8 mouse cellular contexts compared by ENCODE assay signal in the genomic region with DNA sequence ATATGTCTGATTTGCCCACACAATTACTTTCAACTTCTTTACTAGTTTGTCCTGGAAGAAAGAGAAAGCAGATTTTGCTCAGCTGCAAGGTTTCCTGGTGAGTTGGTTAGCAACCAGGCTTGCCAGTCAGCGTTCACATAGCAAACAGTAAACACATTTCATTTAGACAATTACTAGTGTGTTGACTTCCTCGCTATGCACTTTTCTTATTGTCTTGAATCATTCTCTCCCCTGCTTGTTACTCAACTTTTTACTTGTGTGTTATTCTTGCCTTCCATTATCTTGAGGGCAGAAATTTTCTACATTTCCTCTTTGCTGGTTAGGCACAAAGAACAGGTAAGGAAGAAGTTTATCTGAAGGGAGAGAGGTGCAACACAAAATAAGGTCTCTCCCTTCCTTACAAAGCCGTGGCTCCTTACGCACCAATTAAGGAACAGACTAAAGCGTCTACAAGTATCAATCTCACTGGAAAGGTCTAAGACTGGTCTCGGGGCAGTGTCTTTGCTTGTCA. TPM values are rescaled to one million over a fixed set of nuclear protein-coding genes. Genes with fewer than 3 reads are reported as not detected.
A peak's percentile ranks its signal among the peaks of the same experiment; 100 is the strongest.
DNase-seq lines count a peak whose midpoint lies in the region; ATAC-seq and TF ChIP-seq lines count a peak whose summit lies in the region.

No protein-coding gene starts in this region.

- H3K4me3 ChIP-seq in kidney, embryonic 14.5 days (ENCODE audit: low read length): peak overlapping the region; percentile 74
- peak overlapping the region; percentile 81 for H3K4me3 ChIP-seq in forebrain, postnatal 0 days (ENCODE audit: low read depth, low read length)
- peak overlapping the region; percentile 79 to 88 for H3K4me3 ChIP-seq in liver, embryonic 14.5 days (ENCODE audit: insufficient read depth in 1 of 2, low read depth in 2 of 2, low read length in 2 of 2)

- TF ChIP-seq EP300 in liver, embryonic 14.5 days (IDR thresholded peaks at IDR 0.05; ENCODE audit: low read depth): no peak

- peak overlapping the region; percentile 55 for H3K4me2 ChIP-seq in kidney, embryonic 14.5 days (replicated peaks; ENCODE audit: low read depth, low read length)
- H3K4me2 ChIP-seq in forebrain, postnatal 0 days (ENCODE audit: low read depth): peak overlapping the region; percentile 81
- H3K4me2 ChIP-seq in liver, embryonic 14.5 days (ENCODE audit: low read depth): peak overlapping the region; percentile 98

- ATAC-seq in kidney, embryonic 14.5 days (ENCODE audit: low FRiP score, low TSS enrichment): no peak
- no peak for ATAC-seq in forebrain, postnatal 0 days
- no peak for ATAC-seq in liver, embryonic 14.5 days (ENCODE audit: insufficient read depth)
- no peak for ATAC-seq in megakaryocyte-erythroid progenitor cell, adult 5-6 weeks (replicated peaks; ENCODE audit: low FRiP score, low TSS enrichment, poor library complexity, severe bottlenecking)

- H3K9ac ChIP-seq in kidney, embryonic 14.5 days (ENCODE audit: low read depth, low read length): peak overlapping the region; percentile 73
- peak overlapping the region; percentile 72 for H3K9ac ChIP-seq in forebrain, postnatal 0 days
- peak overlapping the region; percentile 87 for H3K9ac ChIP-seq in liver, embryonic 14.5 days (replicated peaks)

- no peaks in the 10 kb centered on the region for H3K27me3 ChIP-seq in kidney, embryonic 14.5 days (ENCODE audit: control insufficient read depth, insufficient read depth, low read length)
- no peaks in the 10 kb centered on the region for H3K27me3 ChIP-seq in forebrain, postnatal 0 days (ENCODE audit: insufficient read depth, low read length)
- no peaks in the 10 kb centered on the region for H3K27me3 ChIP-seq in liver, embryonic 14.5 days (ENCODE audit: control insufficient read depth, insufficient read depth, low read length)

- no peak for DNase-seq in kidney, postnatal 36 days
- DNase-seq in MN1 (ENCODE audit: low spot score): peak; percentile 38
- no peak for DNase-seq in forebrain, postnatal 0 days
- peak in 1 of 3 experiments; percentile 22 for DNase-seq in liver, embryonic 14.5 days (ENCODE audit: low read depth in 3 of 3, low spot score in 3 of 3)
- DNase-seq in ovary, postnatal 36 days (ENCODE audit: low spot score): no peak
- DNase-seq in cerebellum, postnatal 10 days: no peak

- H3K27ac ChIP-seq in kidney, embryonic 14.5 days (ENCODE audit: low read depth, low read length): peak overlapping the region; percentile 91
- H3K27ac ChIP-seq in forebrain, postnatal 0 days (ENCODE audit: low read depth, low read length): peak overlapping the region; percentile 95
- peak overlapping the region; percentile 91 for H3K27ac ChIP-seq in liver, embryonic 14.5 days

- under 1% methylated on average over 6 of the region's 6 CpGs for WGBS in kidney, embryonic 14.5 days
- WGBS in forebrain, postnatal 0 days: 1% methylated on average over 6 of the region's 6 CpGs
- WGBS in liver, embryonic 14.5 days (ENCODE audit: insufficient replicate concordance): under 1% methylated on average over 6 of the region's 6 CpGs

- no peak for TF ChIP-seq CTCF in forebrain, postnatal 0 days (IDR thresholded peaks at IDR 0.05; ENCODE audit: low read depth)
- TF ChIP-seq CTCF in liver, embryonic 14.5 days (IDR thresholded peaks at IDR 0.05; ENCODE audit: low read depth): no peak

- H3K36me3 ChIP-seq in kidney, embryonic 14.5 days (ENCODE audit: control insufficient read depth, insufficient read depth, low read length): no peaks in the 10 kb centered on the region
- no peaks in the 10 kb centered on the region for H3K36me3 ChIP-seq in forebrain, postnatal 0 days (ENCODE audit: insufficient read depth)
- H3K36me3 ChIP-seq in liver, embryonic 14.5 days (replicated peaks; ENCODE audit: control insufficient read depth, insufficient read depth, low read depth): no peaks in the 10 kb centered on the region

- no peaks in the 10 kb centered on the region for H3K9me3 ChIP-seq in kidney, embryonic 14.5 days (ENCODE audit: control insufficient read depth, low read length)
- H3K9me3 ChIP-seq in forebrain, postnatal 0 days (ENCODE audit: low read length): no peaks in the 10 kb centered on the region
- no peaks in the 10 kb centered on the region for H3K9me3 ChIP-seq in liver, embryonic 14.5 days (ENCODE audit: control insufficient read depth, low read length)

- H3K4me1 ChIP-seq in kidney, embryonic 14.5 days (ENCODE audit: control insufficient read depth, insufficient read depth, low read length): peaks cover 20% of the 10 kb centered on the region; the same call in 1 of the 2 replicates
- H3K4me1 ChIP-seq in forebrain, postnatal 0 days (ENCODE audit: insufficient read depth): no peaks in the 10 kb centered on the region
- H3K4me1 ChIP-seq in liver, embryonic 14.5 days (replicated peaks; ENCODE audit: control insufficient read depth in 2 of 2, insufficient read depth in 2 of 2, low read length in 1 of 2): peaks cover 3 to 12% of the 10 kb centered on the region in 2 experiments

RNA-seq across cellular contexts. Expression of gene Zbtb18, which starts 1.1 kb away (rescaled TPM):
- 3.4 and 4.8 TPM in 2 replicates for polyA plus RNA-seq in kidney, embryonic 14.5 days (2014; fragmentation: Nextera tagmentation; extraction: Ambion mirVana)
- 301 and 445 TPM in 2 replicates for total RNA-seq in forebrain, postnatal 0 days (2014; rRNA removed)
- polyA plus RNA-seq in forebrain, postnatal 0 days (2015; fragmentation: Nextera tagmentation; extraction: Ambion mirVana): 88.6 and 138 TPM in 2 replicates
- polyA plus RNA-seq in liver, embryonic 14.5 days (2012; rRNA removed): 4.2 and 4.5 TPM in 2 replicates
- 0.55 and 0.85 TPM in 2 replicates for polyA plus RNA-seq in liver, embryonic 14.5 days (2014; fragmentation: Nextera tagmentation; extraction: Ambion mirVana)
- total RNA-seq in megakaryocyte-erythroid progenitor cell, adult 5-6 weeks (2014; fragmentation: Nextera tagmentation): 9.3 and 20.8 TPM in 2 replicates
- total RNA-seq in megakaryocyte-erythroid progenitor cell, adult 5-6 weeks (2017): 21.3 and 26.5 TPM in 2 replicates

Comparison
In these comparisons a context has a peak if more than half of its experiments do, and no peak if none do; other contexts are left out.
1. RNA of gene Zbtb18, which starts 1.1 kb away (polyA plus RNA-seq): 88.6 to 138 TPM in forebrain, postnatal 0 days; 0.55 to 4.5 TPM in liver, embryonic 14.5 days and 3.4 to 4.8 TPM in kidney, embryonic 14.5 days; every median in the first group is over 10 times any median in the second.
2. Peak in every context shown above with its lines, with median percentiles within 50 percentile points of each other: H3K27ac ChIP-seq, H3K4me2 ChIP-seq, H3K4me3 ChIP-seq and H3K9ac ChIP-seq.